In genomic region chr4:128795596-128795995, GRCm38 (mm10) we compare ENCODE assay signal across 8 mouse cellular contexts. TPM values are rescaled to one million over a fixed set of nuclear protein-coding genes. Genes with fewer than 3 reads are reported as not detected.
A peak's percentile ranks its signal among the peaks of the same experiment; 100 is the strongest.
DNase-seq lines count a peak whose midpoint lies in the region; ATAC-seq lines count a peak whose summit lies in the region.

No protein-coding gene starts in this region.

- H3K4me3 ChIP-seq in kidney, embryonic 14.5 days (ENCODE audit: low read length): no peak overlapping the region
- H3K4me3 ChIP-seq in hindbrain, embryonic 10.5 days: peak overlapping the region; percentile 20; the same call in 1 of the 2 replicates

- intact Hi-C loops in left cerebral cortex, postnatal 25 days (cut with DNase I): no loop called here

- H3K9me3 ChIP-seq in kidney, embryonic 14.5 days (ENCODE audit: control insufficient read depth, low read length): no peaks in the 10 kb centered on the region
- H3K9me3 ChIP-seq in hindbrain, embryonic 10.5 days: no peaks in the 10 kb centered on the region

- no peak overlapping the region for H3K9ac ChIP-seq in kidney, embryonic 14.5 days (ENCODE audit: low read depth, low read length)

- H3K36me3 ChIP-seq in kidney, embryonic 14.5 days (ENCODE audit: control insufficient read depth, insufficient read depth, low read length): peaks cover 22% of the 10 kb centered on the region; the same call in 1 of the 2 replicates
- H3K36me3 ChIP-seq in hindbrain, embryonic 10.5 days: peaks cover 56% of the 10 kb centered on the region

- no peak overlapping the region for H3K4me2 ChIP-seq in kidney, embryonic 14.5 days (replicated peaks; ENCODE audit: low read depth, low read length)

- no peak for DNase-seq in kidney, adult 9 months
- peak; percentile 73 for DNase-seq in hindbrain, embryonic 10.5 days (ENCODE audit: low spot score)
- DNase-seq in mesoderm, embryonic 11.5 days (ENCODE audit: low read depth, low spot score): peak; percentile 65
- no peak for DNase-seq in left cerebral cortex, postnatal 25 days (ENCODE audit: low spot score in 2 of 2)
- DNase-seq in Muller cell, postnatal 12 days (ENCODE audit: inconsistent ontology term): no peak
- DNase-seq in adrenal gland, postnatal 4 days (ENCODE audit: low spot score in 2 of 2): no peak

- H3K4me1 ChIP-seq in kidney, embryonic 14.5 days (ENCODE audit: control insufficient read depth, insufficient read depth, low read length): peaks cover 49% of the 10 kb centered on the region
- H3K4me1 ChIP-seq in hindbrain, embryonic 10.5 days (replicated peaks): peaks cover 93% of the 10 kb centered on the region

- no peaks in the 10 kb centered on the region for H3K27me3 ChIP-seq in kidney, embryonic 14.5 days (ENCODE audit: control insufficient read depth, insufficient read depth, low read length)
- H3K27me3 ChIP-seq in hindbrain, embryonic 10.5 days (ENCODE audit: insufficient read depth, poor library complexity, severe bottlenecking): no peaks in the 10 kb centered on the region

- ATAC-seq in kidney, embryonic 14.5 days (ENCODE audit: low FRiP score, low TSS enrichment): peak; percentile 32; the same call in 1 of the 2 replicates
- peak; percentile 23; the same call in 1 of the 2 replicates for ATAC-seq in common myeloid progenitor, adult 5-6 weeks (replicated peaks; ENCODE audit: low read depth, poor library complexity, severe bottlenecking)

- H3K27ac ChIP-seq in kidney, embryonic 14.5 days (ENCODE audit: low read depth, low read length): peak overlapping the region; percentile 51; the same call in 1 of the 2 replicates
- H3K27ac ChIP-seq in hindbrain, embryonic 10.5 days: peak overlapping the region; percentile 81

- 14% methylated on average over 9 of the region's 9 CpGs for WGBS in kidney, embryonic 14.5 days
- WGBS in hindbrain, embryonic 10.5 days: 7% methylated on average over 9 of the region's 9 CpGs

RNA-seq across cellular contexts. Expression of gene Zfp362, which starts 10.2 kb away (rescaled TPM):
- polyA plus RNA-seq in kidney, embryonic 14.5 days (2014; fragmentation: Nextera tagmentation; extraction: Ambion mirVana): 33.4 and 37.8 TPM in 2 replicates
- 8.1 and 14.6 TPM in 2 replicates for total RNA-seq in common myeloid progenitor, adult 5-6 weeks (2017)
- polyA plus RNA-seq in hindbrain, embryonic 10.5 days (2016; fragmentation: Nextera tagmentation; extraction: Ambion mirVana): 36.1 and 45.3 TPM in 2 replicates
- 10 to 100 TPM; 25.8 to 28.8 TPM for total RNA-seq in left cerebral cortex, postnatal 25 days (2021)
- total RNA-seq in adrenal gland, postnatal 4 days (2021): 10 to 100 TPM; 68.0 to 69.9 TPM

RNA-seq across cellular contexts. Expression of gene A3galt2, which starts 40.4 kb away (rescaled TPM):
- polyA plus RNA-seq in kidney, embryonic 14.5 days (2014; fragmentation: Nextera tagmentation; extraction: Ambion mirVana): 0.23 and 0.49 TPM in 2 replicates
- total RNA-seq in common myeloid progenitor, adult 5-6 weeks (2017): 0.09 TPM in 1 of 2 replicates, not detected in the other
- polyA plus RNA-seq in hindbrain, embryonic 10.5 days (2016; fragmentation: Nextera tagmentation; extraction: Ambion mirVana): 0.18 and 0.26 TPM in 2 replicates
- under 1 TPM; 0.25 to 0.32 TPM for total RNA-seq in left cerebral cortex, postnatal 25 days (2021)
- total RNA-seq in adrenal gland, postnatal 4 days (2021): under 1 TPM; 0.34 to 0.70 TPM

Comparison
In these comparisons a context has a peak if more than half of its experiments do, and no peak if none do; other contexts are left out.
1. DNase-seq: peak in hindbrain, embryonic 10.5 days (single experiment) and mesoderm, embryonic 11.5 days (single experiment); none in kidney, adult 9 months (single experiment), left cerebral cortex, postnatal 25 days (0 of 2), Muller cell, postnatal 12 days (single experiment) and adrenal gland, postnatal 4 days (0 of 2).